Mouse (Mus musculus) liver, adult (tissue): Measurements from ENCODE around the gene Naa20.

ENCODE experiments used
- GATA4 ChIP-seq: IDR thresholded peaks from 2 replicates; pipeline ENCODE4 v1.6.1; 2014; ENCODE audit warnings: mild to moderate bottlenecking, low read length; ENCODE audit not compliant: insufficient replicate concordance

The Naa20 gene

DNA sequence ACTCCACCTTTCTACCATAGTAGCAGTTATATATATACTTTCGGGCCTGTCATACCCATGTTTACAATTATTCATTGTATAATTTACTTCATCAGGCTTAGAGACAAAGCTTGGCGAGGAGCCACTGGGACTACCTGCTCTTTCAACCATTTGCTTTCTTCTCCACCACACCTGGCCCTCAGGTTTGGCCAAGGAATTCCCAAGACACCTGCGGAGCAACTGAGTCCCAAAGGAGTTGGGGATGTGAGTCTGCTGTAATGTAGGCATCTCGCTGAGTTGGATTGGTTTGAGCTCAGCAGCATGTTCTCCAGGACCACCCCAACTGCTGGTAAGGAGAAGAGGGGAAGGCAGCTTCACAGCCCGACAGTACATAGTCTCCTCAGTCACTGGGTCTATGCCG lies at the start of gene Naa20:
Gene Naa20, plus strand, starts transcription at position 239 of the 400 bp plus-strand sequence.
- no peak for TF ChIP-seq GATA4

GRCm38 (mm10) chr2:145855831-145856230 lies 46.1 kb upstream of the Naa20 start:
- no peak for TF ChIP-seq GATA4

DNA sequence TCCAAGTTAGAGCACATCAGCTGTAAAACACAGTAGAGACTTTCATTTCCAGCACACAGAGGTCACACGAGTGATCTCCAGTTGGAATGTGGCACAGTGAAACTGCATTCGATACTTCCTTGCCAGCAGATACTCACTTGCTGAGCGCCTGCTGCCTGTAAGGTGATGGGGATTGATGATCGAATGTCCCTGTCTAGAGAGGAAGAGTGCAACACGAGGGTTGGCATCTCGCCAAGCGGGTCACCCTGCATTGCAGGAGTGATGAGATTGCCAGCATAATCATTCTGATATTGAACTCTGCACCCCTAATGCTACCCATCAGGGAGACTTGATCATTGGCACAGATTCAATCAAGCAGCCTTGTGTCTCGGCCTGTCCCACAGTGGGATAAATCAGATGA lies 44.0 kb upstream of the Naa20 start:
- no peak for TF ChIP-seq GATA4

GRCm38 (mm10) chr2:145859442-145859931 lies 42.4 kb upstream of the Naa20 start:
- TF ChIP-seq GATA4 = no peak

DNA sequence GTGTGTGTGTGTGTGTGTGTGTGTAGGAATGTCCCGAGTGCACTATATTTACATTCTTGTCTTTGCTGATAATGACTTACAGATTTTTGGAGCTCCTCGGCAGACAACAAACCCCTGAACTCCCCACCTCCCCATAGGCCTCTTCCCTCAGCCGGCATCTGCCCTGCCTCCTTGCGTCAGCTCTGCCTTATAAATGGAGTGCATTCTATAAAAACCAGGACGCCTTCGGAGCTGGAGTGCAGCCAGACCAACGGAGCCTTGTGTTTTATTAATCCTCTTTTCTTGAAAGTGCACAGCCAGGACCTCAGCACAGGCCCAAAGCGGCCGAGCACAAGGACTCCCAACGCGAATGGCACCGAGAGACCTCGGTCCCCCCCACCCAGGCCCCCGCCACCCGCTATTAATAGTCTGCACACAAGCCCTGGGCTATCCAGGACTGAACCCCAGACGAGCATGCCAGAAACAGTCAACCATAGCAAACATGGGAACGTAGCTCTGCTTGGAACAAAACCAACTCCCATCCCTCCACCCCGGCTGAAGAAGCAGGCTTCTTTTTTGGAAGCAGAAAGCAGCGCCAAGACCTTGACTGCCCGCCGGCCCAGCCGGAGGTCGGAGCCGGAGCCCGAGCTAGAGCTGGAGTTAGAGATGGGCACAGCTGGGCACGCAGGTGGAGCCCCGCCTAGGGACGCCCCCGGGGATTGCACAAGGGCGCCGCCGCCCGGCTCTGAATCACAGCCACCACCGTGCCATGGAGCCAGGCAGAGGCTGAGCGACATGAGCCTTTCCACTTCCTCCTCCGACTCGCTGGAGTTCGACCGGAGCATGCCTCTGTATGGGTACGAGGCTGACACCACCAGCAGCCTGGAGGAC lies 41.7 kb upstream of the Naa20 start:
- TF ChIP-seq GATA4 = no peak

DNA sequence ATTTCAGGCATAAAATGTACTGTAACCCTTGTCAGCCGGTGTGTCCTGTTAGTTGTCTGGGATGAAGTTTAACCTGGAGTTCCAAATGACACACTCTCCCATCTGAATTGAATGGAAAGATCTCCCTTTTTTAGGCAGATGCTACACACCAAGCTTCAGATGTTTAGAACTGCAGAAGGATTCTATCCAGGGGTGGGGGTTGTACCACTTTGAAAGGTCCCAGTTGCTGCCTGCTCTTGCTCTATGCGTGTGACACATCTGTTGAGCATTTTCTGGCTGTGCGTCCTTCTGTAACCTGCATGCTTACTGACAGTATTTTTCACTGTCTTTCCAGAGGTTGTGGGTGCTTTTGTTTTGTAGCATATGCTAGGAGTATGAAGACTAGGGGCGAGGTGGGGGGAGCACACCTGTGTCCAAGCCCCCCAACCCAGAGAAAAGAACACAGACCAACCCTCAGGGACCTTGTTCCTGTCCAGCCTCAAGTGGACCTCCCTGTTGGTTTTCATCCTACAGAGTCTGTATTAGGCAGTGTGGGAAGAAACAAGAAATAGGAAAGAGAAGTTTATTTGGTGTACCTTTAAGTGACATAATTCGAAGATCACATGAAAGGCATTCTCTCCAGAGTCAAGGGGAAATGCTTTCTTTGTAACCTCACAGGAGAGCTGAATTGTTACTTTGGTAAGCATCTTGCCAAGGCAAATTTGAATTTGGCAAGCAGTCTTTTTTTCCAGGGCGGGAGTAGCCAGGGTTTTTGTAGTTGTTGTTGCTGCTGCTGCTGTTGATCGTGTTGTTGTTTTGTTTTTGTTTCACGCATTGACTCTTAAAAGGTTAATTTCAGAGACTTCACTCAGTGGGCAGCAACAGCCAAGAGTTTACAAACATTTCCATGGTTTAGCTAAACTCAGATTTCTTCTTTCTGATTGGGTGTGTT lies 40.4 kb upstream of the Naa20 start:
- no peak for TF ChIP-seq GATA4

DNA sequence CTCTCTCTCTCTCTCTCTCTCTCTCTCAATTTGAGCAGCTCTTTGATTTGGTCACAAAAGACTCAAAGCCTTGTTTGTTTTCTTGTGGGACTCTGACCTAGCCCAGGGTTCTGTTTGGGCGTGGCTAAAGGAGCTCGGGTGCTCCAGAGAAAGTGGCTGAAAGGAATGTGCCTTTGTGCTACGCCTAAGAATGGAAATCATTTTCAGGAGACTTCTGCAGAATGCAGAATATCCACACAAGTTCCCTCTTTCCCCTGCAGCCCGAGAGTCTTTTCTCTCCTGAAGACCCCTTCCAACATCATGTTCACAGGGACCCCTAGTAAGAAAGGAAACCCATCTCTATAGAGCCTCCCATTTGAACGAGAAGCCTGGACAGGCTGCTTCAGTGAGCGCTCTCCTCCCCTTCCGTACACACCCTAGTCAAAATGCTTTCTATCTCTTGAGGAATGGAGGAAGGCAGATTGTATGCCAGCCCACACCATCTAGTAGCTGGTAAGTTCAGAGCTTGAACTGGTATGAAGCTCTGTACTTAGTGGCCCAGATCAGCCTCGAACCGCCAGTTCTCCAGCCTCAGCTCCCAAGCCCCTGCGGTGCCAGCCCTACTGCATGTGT lies 39.6 kb upstream of the Naa20 start:
- no peak for TF ChIP-seq GATA4

DNA sequence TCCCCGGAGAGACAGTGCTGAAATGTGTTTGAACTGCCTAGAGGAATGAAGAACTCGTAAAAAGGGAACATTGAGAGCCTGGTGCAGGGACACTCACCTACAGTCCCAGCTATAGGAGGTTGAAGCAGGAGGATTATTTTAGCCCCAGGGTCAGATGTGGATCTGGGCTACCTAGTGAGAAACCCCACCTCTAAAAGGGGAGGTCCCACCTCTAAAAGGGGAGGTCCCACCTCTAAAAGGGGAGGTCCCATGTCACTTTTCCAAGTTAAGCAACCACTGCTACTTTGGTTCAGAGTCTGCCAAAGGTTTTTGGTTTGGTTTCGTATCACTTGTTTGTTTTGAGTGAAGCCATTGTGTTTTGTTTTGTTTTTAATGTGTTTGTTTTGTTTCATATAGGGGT lies 36.6 kb upstream of the Naa20 start:
- TF ChIP-seq GATA4 = no peak

DNA sequence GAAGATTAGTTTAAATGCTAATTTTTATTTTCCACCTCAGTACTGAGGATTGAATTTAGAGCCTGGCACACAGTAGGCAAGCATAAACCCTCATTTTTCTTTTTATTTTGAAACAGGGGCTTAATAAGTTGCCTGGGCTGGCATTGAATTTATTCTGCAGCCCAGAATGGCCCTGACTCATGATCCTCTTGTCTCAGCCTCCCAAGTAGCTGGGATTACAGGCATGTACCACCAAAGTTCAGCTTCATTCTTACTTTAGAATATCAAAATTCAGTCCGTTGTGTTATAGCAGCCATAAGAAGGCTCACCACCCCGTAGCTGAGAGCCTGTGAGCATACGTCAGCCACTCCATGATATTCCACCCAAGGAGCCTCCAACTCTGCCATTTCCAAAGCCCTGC lies 35.7 kb upstream of the Naa20 start:
- TF ChIP-seq GATA4 = no peak

GRCm38 (mm10) chr2:145866695-145867449 lies 35.0 kb upstream of the Naa20 start:
- no peak for TF ChIP-seq GATA4

DNA sequence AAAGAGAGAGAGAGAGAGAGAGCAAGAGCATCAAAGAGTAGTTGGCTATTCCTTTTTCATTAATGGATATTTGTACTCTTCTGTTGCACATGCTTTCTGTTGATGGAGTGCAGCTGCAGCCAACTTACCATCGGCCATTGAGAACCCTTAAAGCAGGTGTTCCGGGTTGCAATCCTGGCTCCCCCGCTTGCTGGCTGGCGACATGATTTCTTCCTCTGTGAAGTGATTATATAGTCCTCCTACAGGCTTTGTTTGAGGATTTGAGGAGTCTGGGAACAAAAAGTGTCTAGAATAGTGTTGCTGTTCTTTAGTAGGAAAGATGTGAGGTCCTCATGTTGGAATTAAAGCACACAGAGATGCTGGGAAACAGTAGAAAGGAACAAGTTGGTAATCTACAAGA lies 30.6 kb upstream of the Naa20 start:
- TF ChIP-seq GATA4 = no peak

- no peak for TF ChIP-seq GATA4
Observed at GRCm38 (mm10) chr2:145872099-145872498, 29.8 kb upstream of the Naa20 start.

- no peak for TF ChIP-seq GATA4
Observed at GRCm38 (mm10) chr2:145873953-145874352, 27.9 kb upstream of the Naa20 start.

GRCm38 (mm10) chr2:145874879-145875482 lies 26.9 kb upstream of the Naa20 start:
- TF ChIP-seq GATA4 = no peak
